Mouse (Mus musculus) cerebellum, adult 2 months (tissue): ENCODE results near the gene Ccdc63. TPM values are rescaled to one million over a fixed set of nuclear protein-coding genes. Genes with fewer than 3 reads are reported as not detected.

Experiments used
- DNase-seq, 2 experiments: peaks; one replicate each; pipeline ENCODE4 v3.0.0; 2021
- H3K27ac ChIP-seq: fragments of 200-500 bp; 2 replicates; pipeline ENCODE4 v1.5.1; 2012; ENCODE audit warnings: low read length, control low read depth, inconsistent platforms; ENCODE audit not compliant: insufficient read depth
- H3K27me3 ChIP-seq: fragments of 200-500 bp; 2 replicates; pipeline ENCODE4 v1.6.1; 2012; ENCODE audit warnings: inconsistent platforms, mild to moderate bottlenecking, low read length, moderate library complexity; ENCODE audit not compliant: control insufficient read depth, insufficient read depth
- H3K4me1 ChIP-seq: fragments of 200-500 bp; 2 replicates; pipeline ENCODE4 v1.6.1; 2011; ENCODE audit warnings: low read length; ENCODE audit not compliant: control insufficient read depth, insufficient read depth
- H3K4me3 ChIP-seq: fragments of 200-500 bp; replicated peaks from 2 replicates; pipeline ENCODE3; 2011; ENCODE audit warnings: mild to moderate bottlenecking, low read depth, low read length, control low read depth; ENCODE audit not compliant: insufficient read depth
- CTCF ChIP-seq: fragments of 200-500 bp; IDR thresholded peaks from 2 replicates; pipeline ENCODE4 v1.5.1; 2011; ENCODE audit warnings: low read depth, mild to moderate bottlenecking, control low read depth, low read length, moderate library complexity, borderline replicate concordance; ENCODE audit not compliant: insufficient read depth
- POLR2A ChIP-seq: fragments of 200-500 bp; IDR thresholded peaks from 2 replicates; pipeline ENCODE4 v1.6.1; 2011; ENCODE audit warnings: low read length, control low read depth, borderline replicate concordance; ENCODE audit not compliant: insufficient read depth
- WGBS: fragments of 180-500 bp; shearing (Covaris S2); methylation state at CpG from one replicate; pipeline ENCODE4 v1.1.7; 2018; 5-methylcytosine and 5-hydroxymethylcytosine counted together
- polyA plus RNA-seq: library from polyadenylated mRNA; depleted of rRNA; stranded (reverse); fragments of >200 nt; gene quantifications from 2 replicates; pipeline ENCODE4 v1.2.3, GENCODE M21; 2012

Ccdc63 gene
- polyA plus RNA-seq, 1 experiment: 9.3 TPM

DNA sequence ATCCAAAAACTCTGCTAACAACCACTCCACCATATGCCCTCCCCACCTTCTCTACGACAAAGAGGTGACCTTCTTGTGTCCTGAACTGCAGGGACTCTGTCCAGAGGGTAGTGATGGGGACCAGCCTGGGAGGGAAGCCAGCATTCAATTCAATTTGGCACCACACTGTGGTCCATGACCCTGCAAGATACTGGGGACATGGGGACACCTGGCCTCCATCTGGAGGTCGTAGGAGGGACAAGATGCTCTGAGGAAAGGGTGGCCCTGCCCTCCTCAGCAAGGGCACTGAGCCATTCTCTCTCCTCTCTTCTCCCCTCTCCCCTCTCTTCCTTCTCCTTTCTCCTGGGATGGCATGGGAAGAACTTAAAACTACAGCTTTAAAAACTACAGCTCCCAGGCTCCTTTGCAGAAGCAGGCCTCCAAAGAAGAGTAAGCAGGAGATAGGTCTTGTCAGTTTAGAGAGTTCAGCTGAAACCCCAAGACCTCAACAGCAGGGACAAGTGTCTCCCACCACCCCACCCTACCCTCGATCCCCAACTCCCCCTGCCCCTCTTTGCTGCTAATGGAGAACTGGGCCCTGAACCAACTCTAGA lies 5.2 kb downstream of the Ccdc63 start:
- 40% methylated on average over 3 of the region's 3 CpGs for WGBS
- no peak for TF ChIP-seq CTCF
- no peak for TF ChIP-seq POLR2A
- Histone ChIP-seq H3K27ac (peak overlapping the region; percentile 17), H3K4me3 (no peak overlapping the region), H3K4me1 (peaks cover 26% of the 10 kb centered on the region), H3K27me3 (no peaks in the 10 kb centered on the region)
- DNase-seq: peak; percentile 45 to 60

DNA sequence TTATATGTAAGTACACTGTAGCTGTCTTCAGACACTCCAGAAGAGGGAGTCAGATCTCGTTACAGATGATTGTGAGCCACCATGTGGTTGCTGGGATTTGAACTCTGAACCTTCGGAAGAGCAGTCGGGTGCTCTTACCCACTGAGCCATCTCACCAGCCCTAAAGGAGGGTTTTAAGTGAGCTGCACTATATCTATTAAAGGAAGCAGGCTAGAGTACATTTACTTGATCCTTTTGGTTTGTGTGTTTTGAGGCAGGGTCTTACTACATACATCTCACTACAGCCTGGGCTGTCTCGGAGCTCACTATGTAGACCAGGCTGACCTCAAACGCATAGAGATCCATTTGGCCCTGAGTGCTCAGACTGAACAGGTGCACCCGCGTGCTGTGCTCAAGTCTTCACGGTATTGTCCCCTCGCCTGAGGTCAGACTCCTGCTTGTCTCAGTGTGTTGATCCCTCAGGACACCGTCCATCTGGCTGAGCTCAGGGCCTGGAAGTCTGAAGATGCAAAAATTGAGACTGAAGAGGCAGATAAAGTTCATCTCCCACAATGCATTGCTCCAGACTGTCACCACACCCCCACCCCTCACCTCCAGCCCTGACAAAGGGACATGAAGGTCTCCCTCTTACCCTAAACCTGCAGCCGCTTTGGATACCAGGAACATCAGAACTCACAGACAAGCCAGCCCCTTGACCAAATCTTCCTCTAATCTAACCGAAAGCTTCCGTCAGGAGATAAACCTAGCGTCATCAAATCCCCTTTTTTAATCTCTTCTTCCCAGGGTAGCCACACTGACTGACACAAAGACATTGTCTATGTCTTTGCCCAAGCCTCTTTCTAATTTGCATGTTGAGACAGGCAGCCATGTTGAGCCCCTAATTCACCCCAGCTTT lies 6.0 kb downstream of the Ccdc63 start:
- Histone ChIP-seq H3K27ac (peak overlapping the region; percentile 19), H3K4me1 (peaks cover 33% of the 10 kb centered on the region), H3K4me3 (no peak overlapping the region), H3K27me3 (no peaks in the 10 kb centered on the region)
- DNase-seq: peak; percentile 55 to 73
- WGBS: 58% methylated on average over 14 of the region's 14 CpGs
- no peak for TF ChIP-seq POLR2A
- no peak for TF ChIP-seq CTCF

DNA sequence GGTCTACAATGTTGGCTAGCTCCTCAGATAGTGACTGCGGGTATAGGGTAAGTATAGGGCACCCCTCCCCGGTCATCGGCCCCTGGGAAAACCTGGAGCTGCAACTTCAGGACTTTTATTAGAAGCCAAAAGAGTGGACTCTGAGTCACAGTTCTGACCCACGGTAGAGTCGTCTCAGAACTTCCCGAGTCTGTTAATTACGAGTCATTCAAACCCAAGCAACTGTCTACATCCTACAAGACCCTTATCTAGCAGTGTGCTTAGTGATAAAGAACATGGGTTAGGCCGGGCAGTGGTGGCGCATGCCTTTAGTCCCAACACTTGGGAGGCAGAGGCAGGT lies 7.6 kb downstream of the Ccdc63 start:
- H3K27me3 ChIP-seq: no peaks in the 10 kb centered on the region
- peaks cover 36% of the 10 kb centered on the region for H3K4me1 ChIP-seq
- no peak for TF ChIP-seq POLR2A
- no peak for TF ChIP-seq CTCF
- no peak for DNase-seq
- 92% methylated on average over 9 of the region's 9 CpGs for WGBS
- H3K4me3 ChIP-seq: no peak overlapping the region
- peak overlapping the region; percentile 29; the same call in 1 of the 2 replicates for H3K27ac ChIP-seq

DNA sequence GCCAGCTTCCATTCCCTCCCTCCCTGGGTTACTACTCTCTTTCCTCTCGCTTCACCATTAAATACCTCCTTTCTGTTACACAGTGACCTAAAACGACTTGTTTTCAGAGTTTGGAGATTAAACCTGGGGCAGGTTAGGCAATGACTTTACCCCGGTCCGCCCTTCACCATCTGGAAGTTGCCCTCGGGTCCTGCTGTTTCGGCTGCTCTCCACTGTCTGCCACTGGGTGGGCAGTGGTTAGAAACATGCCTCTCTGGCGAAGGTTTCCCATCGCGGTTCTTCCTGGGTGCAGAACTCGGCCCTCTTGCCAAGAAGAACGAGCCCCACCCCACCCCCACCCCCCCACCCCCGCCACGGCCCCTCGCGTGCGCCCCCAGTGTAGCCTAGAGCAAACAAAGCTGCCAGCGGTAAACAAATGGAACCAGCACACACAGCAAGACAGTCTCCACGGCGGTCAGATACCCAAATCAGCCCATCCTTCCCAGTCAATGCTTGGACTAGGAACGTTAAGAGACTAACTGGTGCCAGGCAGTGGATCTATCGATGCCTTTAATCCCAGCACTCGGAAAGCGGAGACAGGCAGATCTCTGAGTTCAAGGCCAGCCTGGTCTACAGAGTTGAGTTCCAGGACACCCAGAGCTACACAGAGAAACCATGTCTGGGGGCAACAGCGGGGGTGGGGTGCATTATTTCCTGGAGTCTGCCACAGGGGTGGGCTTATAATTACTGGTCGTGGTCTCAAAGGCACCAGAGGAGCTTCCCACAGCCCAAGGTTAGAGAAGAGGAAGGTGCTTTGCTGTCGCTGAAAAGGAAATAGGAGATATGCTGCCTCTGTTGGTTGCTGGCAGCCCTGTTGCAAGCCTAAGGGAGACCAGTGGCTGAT lies 8.2 kb downstream of the Ccdc63 start:
- H3K27ac ChIP-seq: peak overlapping the region; percentile 93
- peak overlapping the region; percentile 55 for H3K4me3 ChIP-seq
- DNase-seq: no peak
- TF ChIP-seq POLR2A: no peak
- TF ChIP-seq CTCF: no peak
- peaks cover 36% of the 10 kb centered on the region for H3K4me1 ChIP-seq
- 21% methylated on average over 26 of the region's 26 CpGs for WGBS
- H3K27me3 ChIP-seq: no peaks in the 10 kb centered on the region

DNA sequence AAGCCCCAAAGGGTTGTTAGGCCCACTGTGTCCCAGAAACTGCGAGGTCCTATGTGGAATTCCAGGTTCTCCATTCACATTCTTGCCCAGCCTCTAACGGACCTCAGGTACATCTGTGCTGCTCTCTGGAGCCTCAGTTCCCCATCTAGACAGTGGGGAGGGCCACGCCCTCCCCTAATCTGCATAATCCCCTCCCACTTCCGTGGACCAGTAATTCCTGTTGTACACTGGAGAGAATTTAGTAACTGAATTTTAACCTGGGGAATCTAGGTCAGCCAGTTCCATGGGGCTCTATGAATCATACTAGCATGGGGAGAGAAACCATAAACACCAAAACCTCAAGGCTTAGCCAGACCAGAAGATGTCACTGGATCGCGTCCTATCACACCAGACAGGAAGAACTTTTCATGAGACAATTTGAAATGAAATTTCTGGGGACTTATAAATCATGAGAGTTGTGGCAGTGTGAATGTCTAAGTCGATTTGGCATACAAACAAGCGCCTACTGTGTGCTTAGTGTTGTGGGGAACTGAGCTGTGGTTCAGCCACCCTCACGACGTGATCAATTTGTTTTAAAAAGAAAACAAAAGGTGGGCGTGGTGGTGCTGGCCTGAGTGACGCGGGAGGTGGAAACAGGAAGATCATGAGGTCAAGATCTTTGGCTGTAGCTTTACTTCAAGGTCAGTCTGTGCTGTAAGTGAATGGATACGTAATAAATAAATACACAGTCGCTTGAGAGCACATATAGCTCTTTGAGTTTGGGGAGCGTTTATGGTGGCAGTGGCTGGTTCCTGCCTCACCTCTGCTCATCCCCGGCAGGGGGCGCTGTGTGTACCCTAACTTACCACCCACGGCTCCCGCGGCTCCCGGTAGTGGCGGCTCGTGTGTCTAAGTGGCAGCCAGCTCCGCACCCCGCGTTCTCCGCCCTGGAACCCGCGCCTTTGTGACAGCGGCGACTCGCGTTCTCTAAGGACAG lies 9.3 kb downstream of the Ccdc63 start:
- peak overlapping the region; percentile 55 for H3K4me3 ChIP-seq
- H3K4me1 ChIP-seq: peaks cover 36% of the 10 kb centered on the region
- H3K27me3 ChIP-seq: no peaks in the 10 kb centered on the region
- 6% methylated on average over 34 of the region's 34 CpGs for WGBS
- peak; percentile 18; the same call in 1 of the 2 replicates for TF ChIP-seq POLR2A
- TF ChIP-seq CTCF: peak; percentile 68
- H3K27ac ChIP-seq: peak overlapping the region; percentile 93
- DNase-seq: peak; percentile 82 to 87

DNA sequence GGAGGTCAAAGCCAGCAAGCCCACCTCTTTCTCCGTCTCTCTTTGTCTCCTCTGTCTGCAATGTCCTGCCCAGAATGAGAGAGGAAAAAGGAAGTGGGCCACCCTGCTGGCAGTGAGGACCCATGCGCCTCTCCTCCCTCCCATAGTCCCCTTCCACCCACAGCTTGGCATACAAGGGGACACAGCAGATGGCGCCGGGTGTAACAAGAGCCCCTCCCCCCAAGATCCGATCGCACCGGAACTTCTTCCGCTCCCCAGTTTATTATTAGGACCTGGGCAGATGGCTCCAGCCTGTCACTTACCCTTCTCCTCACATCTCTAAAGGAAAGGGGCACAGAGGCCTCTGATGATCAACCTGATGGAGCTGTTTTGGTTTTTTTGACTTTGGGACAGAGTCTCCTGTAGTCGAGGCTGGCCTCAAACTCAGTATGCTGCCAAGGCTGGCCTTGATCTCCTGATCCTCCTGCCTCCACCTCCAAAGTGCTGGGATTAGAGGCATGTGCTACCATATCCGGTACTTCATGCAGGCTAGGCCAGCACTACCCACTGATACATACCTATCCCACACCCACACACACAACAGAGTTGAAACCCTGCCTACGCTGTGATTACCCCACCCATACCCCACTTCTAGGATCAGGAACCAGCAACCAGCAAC lies 10.2 kb downstream of the Ccdc63 start:
- Histone ChIP-seq H3K4me1 (peaks cover 32% of the 10 kb centered on the region), H3K27ac (peak overlapping the region; percentile 93), H3K4me3 (peak overlapping the region; percentile 39), H3K27me3 (no peaks in the 10 kb centered on the region)
- 8% methylated on average over 11 of the region's 11 CpGs for WGBS
- peak; percentile 77 to 89 for DNase-seq
- TF ChIP-seq CTCF (no peak), POLR2A (peak; percentile 29; the same call in 1 of the 2 replicates)
